In the genomic region with DNA sequence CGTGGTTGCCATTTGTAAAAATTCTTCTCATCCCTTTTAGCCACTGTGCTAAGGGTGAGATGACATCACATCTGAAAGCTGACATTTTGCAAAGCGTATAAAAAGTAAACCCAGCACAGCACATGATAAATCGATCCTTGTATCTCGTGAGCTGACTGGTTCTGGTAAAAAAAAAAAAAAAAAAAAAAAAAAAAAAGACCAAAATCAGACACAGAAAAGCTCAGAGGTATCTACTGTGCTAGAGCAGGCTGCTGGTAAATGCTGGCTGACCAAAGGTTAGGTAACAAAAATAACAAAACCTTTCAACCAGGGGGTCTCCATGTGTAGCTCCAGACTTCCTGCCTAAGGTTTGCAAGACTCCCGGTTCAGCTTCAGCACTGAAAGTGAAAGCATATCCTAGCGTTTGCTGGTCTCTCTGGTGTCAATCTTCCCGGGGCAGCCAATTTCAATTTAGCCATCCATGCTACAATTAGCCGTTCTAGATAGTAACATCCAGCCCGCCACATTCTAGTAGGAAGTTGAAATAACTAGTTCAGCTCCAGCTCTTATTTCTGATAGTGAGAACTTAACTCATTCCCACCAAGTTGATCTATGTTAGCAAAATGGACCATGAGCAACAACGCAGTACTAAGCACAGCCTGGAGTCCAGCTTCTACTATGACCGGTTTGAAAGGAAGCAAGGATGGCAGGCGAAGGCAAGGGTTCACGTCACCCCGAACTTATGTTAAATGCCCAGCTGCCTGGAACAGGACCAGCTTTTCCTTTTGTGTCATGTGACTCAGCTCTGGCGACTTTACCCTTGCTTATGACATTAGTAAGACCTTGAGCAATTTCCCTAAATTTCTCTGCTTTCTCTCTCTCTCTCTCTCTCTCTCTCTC, we compare ENCODE assay signal across 10 mouse cellular contexts. TPM values are rescaled to one million over a fixed set of nuclear protein-coding genes. Genes with fewer than 3 reads are reported as not detected.
DNase-seq lines count a peak whose midpoint lies in the region; ATAC-seq lines count a peak whose summit lies in the region.
"Had no signal": no experiment of that assay in that cellular context is flagged by ENCODE, and none has a peak within 500 bp of the region (broad histone marks: within the 10 kb centered on the region; RNA-seq: fewer than 3 reads in every experiment).

No protein-coding gene starts in this region.

- WGBS in hindbrain, embryonic 15.5 days: 70% methylated on average over 15 of the region's 15 CpGs
- 72% methylated on average over 15 of the region's 15 CpGs for WGBS in hindbrain, embryonic 13.5 days
- 45% methylated on average over 15 of the region's 15 CpGs for WGBS in liver, embryonic 12.5 days (ENCODE audit: insufficient replicate concordance)

- no peak for ATAC-seq in hindbrain, embryonic 15.5 days (ENCODE audit: low FRiP score, low read depth)
- no peak for ATAC-seq in hindbrain, embryonic 13.5 days (ENCODE audit: low FRiP score)
- ATAC-seq in common myeloid progenitor, adult 5-6 weeks (replicated peaks; ENCODE audit: low read depth, poor library complexity, severe bottlenecking): peak; percentile 56
- no peak for ATAC-seq in liver, embryonic 12.5 days

- H3K27ac ChIP-seq in hindbrain, embryonic 15.5 days (replicated peaks): no peak overlapping the region
- H3K27ac ChIP-seq in hindbrain, embryonic 13.5 days: no peak overlapping the region
- H3K27ac ChIP-seq in liver, embryonic 12.5 days: no peak overlapping the region
- H3K27ac ChIP-seq: stomach, postnatal 0 days had no signal

- no peaks in the 10 kb centered on the region for H3K36me3 ChIP-seq in hindbrain, embryonic 15.5 days
- H3K36me3 ChIP-seq in hindbrain, embryonic 13.5 days: no peaks in the 10 kb centered on the region
- H3K36me3 ChIP-seq in liver, embryonic 12.5 days: no peaks in the 10 kb centered on the region

- H3K4me1 ChIP-seq in hindbrain, embryonic 15.5 days (replicated peaks): 0 out of 2 replicates have a peak, but pooled peaks cover 6% of the 10 kb centered on the region
- H3K4me1 ChIP-seq in hindbrain, embryonic 13.5 days (replicated peaks): no peaks in the 10 kb centered on the region
- H3K4me1 ChIP-seq in liver, embryonic 12.5 days: no peaks in the 10 kb centered on the region

- no peak overlapping the region for H3K4me3 ChIP-seq in hindbrain, embryonic 15.5 days
- no peak overlapping the region for H3K4me3 ChIP-seq in hindbrain, embryonic 13.5 days
- H3K4me3 ChIP-seq in liver, embryonic 12.5 days: peak overlapping the region; percentile 19; the same call in 1 of the 2 replicates

- no peaks in the 10 kb centered on the region for H3K9me3 ChIP-seq in hindbrain, embryonic 15.5 days
- no peaks in the 10 kb centered on the region for H3K9me3 ChIP-seq in hindbrain, embryonic 13.5 days
- no peaks in the 10 kb centered on the region for H3K9me3 ChIP-seq in liver, embryonic 12.5 days (replicated peaks)

- H3K9ac ChIP-seq in hindbrain, embryonic 15.5 days: no peak overlapping the region
- H3K9ac ChIP-seq in hindbrain, embryonic 13.5 days: no peak overlapping the region
- H3K9ac ChIP-seq in liver, embryonic 12.5 days: no peak overlapping the region

- peak; percentile 82 for DNase-seq in MN1 (ENCODE audit: low spot score)
- no peak for DNase-seq in frontal cortex, postnatal 10 days (ENCODE audit: low spot score in 2 of 2)
- DNase-seq in right cerebral cortex, adult 18-20 months: no peak
- no peak for DNase-seq in embryo, embryonic 11 days
- DNase-seq: gastrocnemius, postnatal 25 days had no signal

- H3K27me3 ChIP-seq in hindbrain, embryonic 15.5 days: no peaks in the 10 kb centered on the region
- no peaks in the 10 kb centered on the region for H3K27me3 ChIP-seq in hindbrain, embryonic 13.5 days
- no peaks in the 10 kb centered on the region for H3K27me3 ChIP-seq in liver, embryonic 12.5 days (replicated peaks)

- 0 out of 2 replicates have a peak overlapping the region, but pooled peaks have one; percentile 9 for H3K4me2 ChIP-seq in hindbrain, embryonic 15.5 days
- no peak overlapping the region for H3K4me2 ChIP-seq in hindbrain, embryonic 13.5 days
- peak overlapping the region; percentile 29 for H3K4me2 ChIP-seq in liver, embryonic 12.5 days

RNA-seq across cellular contexts. Expression of a gene that starts 45.8 kb away (rescaled TPM):
- polyA plus RNA-seq in hindbrain, embryonic 15.5 days (2015; fragmentation: Nextera tagmentation; extraction: Ambion mirVana): 30.2 and 32.8 TPM in 2 replicates
- polyA plus RNA-seq in hindbrain, embryonic 13.5 days (2015; fragmentation: Nextera tagmentation; extraction: Ambion mirVana): 16.3 and 17.7 TPM in 2 replicates
- 45.8 and 51.2 TPM in 2 replicates for total RNA-seq in common myeloid progenitor, adult 5-6 weeks (2017)
- 55.8 and 58.4 TPM in 2 replicates for polyA plus RNA-seq in liver, embryonic 12.5 days (2016; fragmentation: Nextera tagmentation; extraction: Ambion mirVana)
